Mouse (Mus musculus) left cerebral cortex, postnatal 4 days (tissue): ENCODE measurements around the gene Klhl26. TPM values are rescaled to one million over a fixed set of nuclear protein-coding genes. Genes with fewer than 3 reads are reported as not detected.
A peak's percentile ranks its signal among the peaks of the same experiment; 100 is the strongest.

ENCODE experiments used
- DNase-seq: peaks from one replicate; pipeline ENCODE4 v3.0.0-alpha.2; 2022
- intact Hi-C: fragments of 180-260 bp; cut with DNase I; formaldehyde crosslinking; loops from one replicate; pipeline ENCODE4 v1.15.1; 2025
- total RNA-seq, 2 experiments: library from RNA; stranded (reverse); gene quantifications; 2 replicates each; pipeline ENCODE4 v1.2.3; 2021

Klhl26 gene
- total RNA-seq, 2 experiments from 2014 or later, result 26.3 to 28.7 TPM

DNA sequence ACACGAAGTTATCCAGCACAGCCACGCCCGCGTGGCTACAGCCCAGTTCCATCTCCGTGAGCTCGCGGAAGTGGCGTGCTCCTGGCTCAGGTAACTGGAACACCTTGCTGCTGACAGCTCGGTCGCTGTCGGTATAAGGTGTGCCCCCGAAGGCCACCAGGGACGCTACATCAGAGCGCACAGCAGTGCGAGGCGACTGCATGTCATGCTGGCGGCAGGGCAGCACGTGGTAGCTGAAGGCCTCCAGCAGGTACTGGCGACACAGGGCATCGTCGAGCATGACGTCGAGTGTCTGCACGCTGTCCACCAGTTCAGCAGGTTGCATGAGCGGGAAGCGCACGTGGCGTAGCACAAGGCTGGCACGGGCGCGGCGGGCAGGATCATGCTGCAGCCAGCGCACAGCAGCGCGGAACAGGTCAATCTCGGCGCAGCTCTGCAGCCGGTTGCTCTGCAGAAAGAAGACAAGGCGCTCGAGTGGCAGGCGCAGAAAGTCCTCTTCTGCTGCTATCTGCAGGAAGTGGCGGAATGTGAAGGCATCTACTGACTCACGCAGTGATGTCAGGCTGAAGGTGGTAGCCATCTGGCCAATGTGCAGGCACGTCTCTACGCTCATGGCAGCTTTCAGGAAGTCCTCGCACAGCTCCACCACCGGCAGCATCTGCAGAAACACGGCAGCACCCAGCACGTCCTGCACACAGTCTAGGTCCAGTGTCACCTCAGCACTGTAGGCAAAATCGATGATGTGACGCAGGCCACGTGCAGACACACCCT, 24.4 kb downstream of the Klhl26 start:
- intact Hi-C loops, result no loop called here
- DNase-seq, result no peak

GRCm38 (mm10) chr8:70447639-70448420, 28.9 kb downstream of the Klhl26 start:
- intact Hi-C loops, result no loop called here
- peak; percentile 84 for DNase-seq

DNA sequence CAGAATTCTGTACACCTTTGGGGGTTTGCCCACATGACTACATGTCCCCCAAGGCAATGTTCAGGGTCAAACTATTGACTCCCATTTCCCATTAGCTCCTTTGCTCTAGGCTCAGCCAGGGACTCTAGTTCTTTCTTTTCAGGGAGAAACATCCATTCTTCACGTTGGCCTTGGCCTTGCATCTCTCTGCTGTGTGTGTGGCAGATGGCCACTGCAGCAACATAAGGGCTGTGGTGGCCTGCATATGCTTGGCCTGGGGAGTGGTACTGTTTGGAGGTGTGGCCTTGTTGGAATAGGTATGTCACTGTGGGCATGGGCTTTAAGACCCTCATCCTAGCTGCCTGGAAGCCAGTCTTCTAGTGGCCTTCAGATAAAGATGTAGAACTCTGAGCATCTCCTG, 30.8 kb downstream of the Klhl26 start:
- intact Hi-C loops, result loop anchor here (2.0 kb wide), 1 partner anchor 29 kb away; no protein-coding TSS in a partner anchor
- DNase-seq, result no peak

DNA sequence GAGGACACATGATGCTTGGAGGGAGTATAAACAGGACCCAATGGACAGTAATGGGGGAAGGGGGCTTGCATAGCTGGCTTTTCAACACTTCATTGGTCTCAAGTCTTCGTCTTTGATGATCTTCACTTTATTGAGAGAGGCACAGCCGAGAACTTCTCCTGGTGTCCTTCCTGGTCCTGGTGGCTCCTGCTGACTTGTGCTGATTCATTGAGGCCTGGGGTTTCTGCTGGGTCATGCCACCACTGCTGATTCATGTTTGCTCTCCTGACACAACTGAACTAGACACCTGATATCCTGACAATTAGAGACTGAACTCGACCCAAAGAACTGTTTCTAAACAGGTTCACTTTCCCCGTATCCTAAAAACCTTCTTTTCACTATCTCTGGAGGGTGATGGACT, 33.4 kb downstream of the Klhl26 start:
- intact Hi-C loops, result no loop called here
- DNase-seq, result no peak

GRCm38 (mm10) chr8:70441565-70441964, 35.2 kb downstream of the Klhl26 start:
- intact Hi-C loops, result no loop called here
- no peak for DNase-seq

DNA sequence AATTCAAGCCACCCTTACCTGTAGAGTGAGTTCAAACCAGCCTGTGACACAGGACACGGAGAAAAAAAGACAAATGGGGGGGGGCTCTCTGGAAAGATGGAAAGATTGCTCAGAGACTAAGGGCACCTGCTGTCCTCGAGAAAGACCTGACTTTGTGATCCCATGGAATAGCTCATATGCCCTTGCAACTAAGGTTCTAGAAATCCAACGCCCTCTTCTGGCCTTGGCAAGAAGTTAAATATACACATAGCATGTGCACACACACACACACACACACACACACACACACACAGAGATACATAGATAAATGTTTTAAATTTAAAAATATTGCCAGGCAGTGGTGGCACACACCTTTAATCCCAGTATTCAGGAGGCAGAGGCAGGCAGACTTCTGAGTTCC, 36.5 kb downstream of the Klhl26 start:
- intact Hi-C loops, result no loop called here
- no peak for DNase-seq

DNA sequence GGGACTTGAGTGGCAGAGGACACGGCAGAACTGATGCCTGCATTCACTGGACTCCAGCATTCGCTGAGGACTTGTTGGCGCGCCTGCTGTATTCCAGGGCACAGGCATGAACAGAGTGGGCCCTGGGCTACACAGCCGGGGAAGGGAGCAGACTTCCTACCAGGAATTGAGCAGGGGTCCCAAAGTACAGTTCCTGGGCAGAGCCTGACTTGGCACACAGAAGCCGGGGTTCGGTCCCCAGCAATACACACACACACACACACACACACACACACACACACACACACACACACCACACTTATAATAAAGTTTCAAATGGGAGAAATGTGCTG, 37.0 kb downstream of the Klhl26 start:
- DNase-seq, result no peak
- intact Hi-C loops, result no loop called here

- peak; percentile 99 for DNase-seq
- intact Hi-C loops, result no loop called here
Observed at GRCm38 (mm10) chr8:70439055-70439847, 37.5 kb downstream of the Klhl26 start, which contains the start of gene Crtc1. TSS of gene Crtc1 (minus strand) at chr8:70439579.

DNA sequence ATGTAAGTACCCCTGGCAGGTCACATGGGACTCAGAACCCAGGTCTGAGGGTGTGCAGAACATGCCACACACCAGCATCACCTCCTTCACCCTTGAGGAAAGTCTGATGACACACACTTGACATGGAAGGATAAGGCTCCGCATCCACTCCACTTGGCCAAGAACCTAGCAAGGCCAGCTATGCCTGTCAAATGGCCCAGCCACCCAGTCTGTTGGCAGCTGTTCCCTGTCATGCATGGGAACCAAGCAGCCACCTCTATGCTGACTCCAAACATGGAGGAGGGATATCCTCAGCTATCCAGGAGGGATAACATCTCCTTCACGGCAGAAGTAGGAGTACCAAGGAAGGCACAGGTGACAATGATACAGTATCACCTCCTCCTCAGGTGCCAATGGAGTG, 38.3 kb downstream of the Klhl26 start:
- intact Hi-C loops, result no loop called here
- DNase-seq, result no peak

DNA sequence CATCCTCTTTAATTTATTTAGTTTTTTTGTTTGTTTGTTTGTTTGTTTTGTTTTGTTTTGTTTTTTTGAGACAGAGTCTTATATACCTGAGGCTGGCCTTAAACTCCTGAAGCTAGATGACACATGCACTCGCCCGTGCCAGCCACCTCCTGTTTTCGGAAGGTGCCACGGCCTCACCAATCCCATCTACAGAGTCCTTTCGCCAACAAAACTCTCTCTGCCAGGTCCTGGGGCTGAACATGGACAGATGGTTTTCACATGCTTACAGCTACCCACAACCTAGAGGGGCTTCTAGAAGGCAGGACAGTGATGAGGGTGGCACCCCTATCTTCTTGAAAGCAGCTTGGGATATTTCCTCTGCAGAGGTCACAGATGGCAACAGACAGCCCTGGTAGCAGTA, 41.6 kb downstream of the Klhl26 start:
- intact Hi-C loops, result no loop called here
- no peak for DNase-seq

DNA sequence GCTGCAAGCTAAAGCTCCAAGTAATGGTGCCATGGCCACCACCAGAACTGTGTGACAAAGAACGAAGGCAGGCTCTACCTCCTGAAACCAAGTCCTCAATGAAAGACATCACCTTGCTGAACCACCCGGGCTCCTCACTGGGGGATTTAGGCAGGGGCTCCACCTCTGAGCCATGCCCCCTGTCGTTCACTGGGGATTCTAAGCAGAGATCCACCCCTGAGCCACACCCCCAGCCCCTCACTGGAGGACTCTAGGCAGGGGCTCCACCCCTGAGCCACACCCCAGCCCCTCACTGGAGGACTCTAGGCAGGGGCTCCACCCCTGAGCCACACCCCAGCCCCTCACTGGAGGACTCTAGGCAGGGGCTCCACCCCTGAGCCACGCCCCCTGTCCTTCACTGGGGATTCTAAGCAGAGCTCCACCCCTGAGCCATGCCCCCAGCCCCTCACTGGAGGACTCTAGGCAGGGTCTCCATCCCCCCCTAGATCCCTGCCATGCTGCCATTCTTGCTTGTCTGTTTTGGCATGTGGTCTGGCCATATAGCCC, 43.7 kb downstream of the Klhl26 start:
- intact Hi-C loops, result no loop called here
- no peak for DNase-seq

- intact Hi-C loops, result no loop called here
- no peak for DNase-seq
Observed at GRCm38 (mm10) chr8:70431213-70431612, 45.6 kb downstream of the Klhl26 start.

- DNase-seq, result no peak
- intact Hi-C loops, result no loop called here
Observed at GRCm38 (mm10) chr8:70426300-70426907, 50.4 kb downstream of the Klhl26 start.

DNA sequence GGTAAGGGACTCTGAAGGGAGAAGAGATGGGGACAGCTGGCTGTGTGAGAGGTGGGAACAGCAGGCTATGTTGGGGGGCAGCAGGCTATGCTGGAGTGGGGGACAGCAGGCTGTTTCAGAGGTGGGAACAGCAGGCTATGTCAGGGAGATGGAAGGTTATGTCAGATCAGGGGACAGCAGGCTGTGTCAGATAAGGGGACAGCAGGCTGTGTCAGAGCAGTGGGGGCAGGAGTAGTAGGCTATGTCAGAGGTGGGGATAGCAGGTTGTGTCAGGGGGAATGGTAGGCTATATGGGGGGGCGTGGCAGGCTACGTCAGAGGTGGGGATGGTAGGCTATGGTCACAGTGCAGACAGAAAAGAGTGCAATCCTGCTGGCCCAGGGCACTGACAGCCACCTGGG, 54.0 kb downstream of the Klhl26 start:
- intact Hi-C loops, result no loop called here
- no peak for DNase-seq

GRCm38 (mm10) chr8:70421349-70422104, 55.2 kb downstream of the Klhl26 start:
- intact Hi-C loops, result no loop called here
- DNase-seq, result no peak

GRCm38 (mm10) chr8:70419879-70420643, 56.7 kb downstream of the Klhl26 start:
- intact Hi-C loops, result no loop called here
- no peak for DNase-seq

- peak; percentile 59 for DNase-seq
- intact Hi-C loops, result no loop called here
Observed at GRCm38 (mm10) chr8:70418954-70419353, 57.8 kb downstream of the Klhl26 start.

GRCm38 (mm10) chr8:70417914-70418313, 58.9 kb downstream of the Klhl26 start:
- DNase-seq, result no peak
- intact Hi-C loops, result no loop called here

- intact Hi-C loops, result no loop called here
- DNase-seq, result no peak
Observed at GRCm38 (mm10) chr8:70416941-70417340, 59.8 kb downstream of the Klhl26 start.
